Mouse (Mus musculus): ENCODE data around the gene Col16a1.

DNA sequence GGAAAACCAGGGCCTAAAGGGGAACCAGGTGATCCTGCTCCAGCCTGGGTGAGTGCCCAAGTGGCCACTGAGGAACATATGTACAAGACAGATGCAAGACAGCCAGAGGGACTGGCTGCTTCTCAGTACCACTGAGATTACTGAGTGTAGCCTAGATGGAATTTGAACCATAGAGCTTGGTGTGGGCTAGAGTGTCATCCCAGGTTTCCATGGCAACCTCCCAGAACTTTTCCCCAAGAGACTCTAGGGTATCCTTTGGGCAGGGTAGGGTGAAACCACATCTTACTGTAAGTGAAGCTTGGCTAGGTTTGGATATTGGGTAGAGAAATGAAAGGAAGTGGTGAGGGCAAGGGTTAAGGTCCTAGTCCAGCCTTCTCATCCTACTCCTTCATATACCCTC lies 13.3 kb downstream of the Col16a1 start:
- TF ChIP-seq CTCF (IDR thresholded peaks at IDR 0.05; ENCODE audit: low read depth, low read length) (no peak), GATA1 (IDR thresholded peaks at IDR 0.05; ENCODE audit: borderline replicate concordance, low read length) (no peak), TAL1 (conservative IDR thresholded peaks at IDR 0.05; ENCODE audit: low read depth, low read length) (no peak), GATA2 (IDR thresholded peaks at IDR 0.05; ENCODE audit: borderline replicate concordance, low read depth, low read length) (no peak)
